8 mouse cellular contexts compared by ENCODE assay signal in genomic region chr6:120531020-120531965, GRCm38 (mm10). TPM values are rescaled to one million over a fixed set of nuclear protein-coding genes. Genes with fewer than 3 reads are reported as not detected.
DNase-seq lines count a peak whose midpoint lies in the region; ATAC-seq lines count a peak whose summit lies in the region.

Gene Hdhd5, minus strand, starts transcription at chr6:120531319.

- intact Hi-C loops in gastrocnemius, postnatal 14 days (cut with DNase I; ENCODE audit: low total_unique reads) = no loop called here
- intact Hi-C loops in left cerebral cortex, postnatal 10 days (cut with DNase I) = no loop called here

- ATAC-seq in inflammation-experienced regulatory T-cells, adult 6 months = peak; percentile 95
- ATAC-seq in megakaryocyte-erythroid progenitor cell, adult 5-6 weeks (replicated peaks; ENCODE audit: low FRiP score, low TSS enrichment, poor library complexity, severe bottlenecking) = peak; percentile 94

- DNase-seq in adipocyte (ENCODE audit: low spot score) = peak; percentile 89
- peak; percentile 97 for DNase-seq in embryo, embryonic 10 days (ENCODE audit: low spot score)
- peak; percentile 94 for DNase-seq in gastrocnemius, postnatal 14 days
- DNase-seq in left cerebral cortex, postnatal 10 days (ENCODE audit: extremely low spot score in 1 of 2, low spot score in 2 of 2) = peak; percentile 91 to 98
- DNase-seq in right cerebral cortex, postnatal 25 days = peak; percentile 94
- DNase-seq in urinary bladder, postnatal 4 days (ENCODE audit: low spot score in 2 of 2) = peak; percentile 88 to 93

RNA-seq across cellular contexts. Expression of gene Hdhd5, which starts in this region (rescaled TPM):
- 10 to 100 TPM; 21.0 to 25.2 TPM for total RNA-seq in gastrocnemius, postnatal 14 days (2021)
- 10 to 100 TPM; 24.6 to 38.9 (median 33.1) TPM for polyA plus RNA-seq in inflammation-experienced regulatory T-cells, adult 6 months (2017; shearing (Covaris generic))
- 10 to 100 TPM; 31.3 to 31.5 TPM for total RNA-seq in left cerebral cortex, postnatal 10 days (2021)
- total RNA-seq in megakaryocyte-erythroid progenitor cell, adult 5-6 weeks (2014; fragmentation: Nextera tagmentation) = 18.5 and 24.8 TPM in 2 replicates
- total RNA-seq in megakaryocyte-erythroid progenitor cell, adult 5-6 weeks (2017) = 10.1 and 18.1 TPM in 2 replicates

Comparison
In these comparisons a context has a peak if more than half of its experiments do, and no peak if none do; other contexts are left out.
1. Peak in every context shown above with its lines: DNase-seq and ATAC-seq.